Mouse (Mus musculus) embryonic fibroblast, embryonic 13.5 days (primary cell): ENCODE measurements at regions not wholly inside any gene's neighbourhood (a gene's known extent, or its start where the extent isn't known, plus 50 kb on each side); places are given as distances from the start of the nearest gene placed in this dataset.

Experiments used
- CTCF ChIP-seq: IDR thresholded peaks from 2 replicates; pipeline ENCODE4 v1.5.1; 2011; ENCODE audit warnings: mild to moderate bottlenecking, control low read depth, low read length, moderate library complexity, borderline replicate concordance; ENCODE audit not compliant: insufficient read depth
- POLR2A ChIP-seq: IDR thresholded peaks from 2 replicates; pipeline ENCODE4 v1.6.1; 2011; ENCODE audit warnings: low read depth, mild to moderate bottlenecking, control low read depth, low read length, moderate library complexity

GRCm38 (mm10) chr13:6921691-6922356, 273.2 kb upstream of the Pfkp start:
- TF ChIP-seq CTCF (no peak), POLR2A (no peak)
